Mouse (Mus musculus) lung, embryonic 16.5 days (tissue): ENCODE results near the gene Card14. TPM values are rescaled to one million over a fixed set of nuclear protein-coding genes. Genes with fewer than 3 reads are reported as not detected.
"Not testable (repeated sequence)": the region's sequence is repeated elsewhere in the genome, so short reads cannot be mapped to it uniquely, and the experiment has no call there.

ENCODE experiments used
- ATAC-seq: fragments of 200-750 bp; cut with Nextera tagmentation; 2 replicates; pipeline ENCODE4 v1.8.0; 2017; ENCODE audit warnings: low read depth, mild to moderate bottlenecking, moderate library complexity
- H3K27ac ChIP-seq: fragments of 300-500 bp; sonication (generic); 2 replicates; pipeline ENCODE4 v1.5.1; 2014; ENCODE audit warnings: mild to moderate bottlenecking, control low read depth, low read length
- H3K27me3 ChIP-seq: fragments of 300-500 bp; sonication (generic); 2 replicates; pipeline ENCODE4 v1.6.1; 2014; ENCODE audit warnings: low read depth, low read length, mixed read lengths; ENCODE audit not compliant: control insufficient read depth, insufficient read depth
- H3K36me3 ChIP-seq: fragments of 300-500 bp; sonication (generic); 2 replicates; pipeline ENCODE4 v1.6.1; 2014; ENCODE audit warnings: low read length; ENCODE audit not compliant: control insufficient read depth, insufficient read depth
- H3K4me1 ChIP-seq: fragments of 300-500 bp; sonication (generic); replicated peaks from 2 replicates; pipeline ENCODE4 v1.6.1; 2014; ENCODE audit warnings: low read length, mixed read lengths; ENCODE audit not compliant: control insufficient read depth, insufficient read depth
- H3K4me2 ChIP-seq: fragments of 300-500 bp; sonication (generic); 2 replicates; pipeline ENCODE4 v1.6.1; 2014; ENCODE audit warnings: low read depth, low read length, control low read depth
- H3K4me3 ChIP-seq: fragments of 300-500 bp; sonication (generic); 2 replicates; pipeline ENCODE4 v1.5.1; 2014; ENCODE audit warnings: mild to moderate bottlenecking, low read length, control low read depth
- H3K9ac ChIP-seq: fragments of 300-500 bp; sonication (generic); 2 replicates; pipeline ENCODE4 v1.6.1; 2014; ENCODE audit warnings: low read length, control low read depth
- H3K9me3 ChIP-seq: fragments of 300-500 bp; sonication (generic); 2 replicates; pipeline ENCODE4 v1.6.1; 2016; ENCODE audit warnings: low read length; ENCODE audit not compliant: control insufficient read depth
- WGBS: fragments of 180-500 bp; shearing (Covaris S2); extraction: QIAGEN DNeasy Blood & Tissue Kit; methylation state at CpG from one replicate; pipeline ENCODE4 v1.1.7; 2014; 5-methylcytosine and 5-hydroxymethylcytosine counted together
- polyA plus RNA-seq: library from polyadenylated mRNA; unstranded; fragments of >200 nt; fragmentation: Nextera tagmentation; extraction: Ambion mirVana; gene quantifications from 2 replicates; pipeline ENCODE4 v1.2.1, GENCODE M21; 2015

The Card14 gene
- polyA plus RNA-seq, 1 experiment from 2014 or later = 0.05 TPM

DNA sequence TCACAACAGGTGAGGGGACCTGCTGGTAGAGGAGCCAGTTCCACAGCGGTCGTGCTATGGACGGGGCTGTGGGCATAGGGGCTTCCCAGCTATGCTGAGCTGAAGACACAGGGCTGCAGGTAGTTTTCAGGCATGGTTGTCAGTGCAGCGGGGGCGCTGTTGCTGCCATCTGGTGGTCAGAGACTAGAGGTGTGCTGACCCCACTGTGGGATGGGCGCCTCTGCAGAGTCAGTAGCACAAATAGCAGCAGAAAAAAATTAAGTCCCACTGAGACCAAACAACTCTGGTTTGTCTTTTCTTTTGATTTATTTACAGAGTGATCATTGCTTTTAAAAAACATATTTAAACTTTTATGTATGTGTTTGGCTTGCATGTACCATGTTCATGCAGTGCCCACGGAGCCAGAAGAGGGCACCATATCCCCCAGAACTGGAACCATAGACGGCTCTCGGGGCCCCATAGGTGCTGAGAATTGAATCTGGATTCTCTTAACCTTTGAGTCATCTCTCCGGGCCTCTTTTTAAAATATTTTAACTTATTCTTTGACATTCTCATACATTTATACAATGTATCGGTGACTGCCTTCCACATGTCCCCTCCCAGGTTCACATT is 56.1 kb downstream of the Card14 start:
- peak; percentile 87 for ATAC-seq
- Histone ChIP-seq H3K4me1 (no peaks in the 10 kb centered on the region), H3K4me2 (peak overlapping the region; percentile 19; the same call in 1 of the 2 replicates), H3K9ac (0 out of 2 replicates have a peak overlapping the region, but pooled peaks have one; percentile 20), H3K27me3 (no peaks in the 10 kb centered on the region), H3K4me3 (no peak overlapping the region), H3K9me3 (no peaks in the 10 kb centered on the region), H3K36me3 (0 out of 2 replicates have a peak, but pooled peaks cover 3% of the 10 kb centered on the region), H3K27ac (no peak overlapping the region)
- 34% methylated on average over 11 of the region's 11 CpGs for WGBS

DNA sequence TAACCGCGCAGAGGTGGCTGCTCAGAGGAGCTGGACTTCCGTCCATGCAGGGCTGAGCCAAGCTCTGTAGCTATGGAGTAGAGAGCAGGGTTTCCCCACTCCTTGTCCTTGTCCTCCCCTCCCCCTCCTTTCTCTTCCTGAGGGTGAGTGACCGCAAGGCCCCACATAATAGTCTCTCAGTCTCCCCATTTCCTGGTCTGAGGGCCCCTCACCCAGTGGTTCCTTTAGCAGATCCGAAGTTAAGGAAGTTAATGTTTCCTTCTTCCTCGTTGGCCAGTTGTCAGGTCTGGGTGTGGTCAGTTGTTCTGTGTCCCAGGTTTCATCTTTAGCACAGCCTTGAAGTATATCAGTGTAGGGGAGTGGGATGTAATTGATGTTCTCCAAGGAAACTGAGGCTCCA is 67.9 kb downstream of the Card14 start:
- 67% methylated on average over 6 of the region's 6 CpGs for WGBS
- H3K27me3 ChIP-seq = no peaks in the 10 kb centered on the region
- no peak overlapping the region for H3K4me2 ChIP-seq
- H3K27ac ChIP-seq = no peak overlapping the region
- no peaks in the 10 kb centered on the region for H3K9me3 ChIP-seq
- no peak overlapping the region for H3K9ac ChIP-seq
- no peak overlapping the region for H3K4me3 ChIP-seq
- H3K4me1 ChIP-seq = no peaks in the 10 kb centered on the region
- ATAC-seq = peak; percentile 41; the same call in 1 of the 2 replicates
- no peaks in the 10 kb centered on the region for H3K36me3 ChIP-seq

DNA sequence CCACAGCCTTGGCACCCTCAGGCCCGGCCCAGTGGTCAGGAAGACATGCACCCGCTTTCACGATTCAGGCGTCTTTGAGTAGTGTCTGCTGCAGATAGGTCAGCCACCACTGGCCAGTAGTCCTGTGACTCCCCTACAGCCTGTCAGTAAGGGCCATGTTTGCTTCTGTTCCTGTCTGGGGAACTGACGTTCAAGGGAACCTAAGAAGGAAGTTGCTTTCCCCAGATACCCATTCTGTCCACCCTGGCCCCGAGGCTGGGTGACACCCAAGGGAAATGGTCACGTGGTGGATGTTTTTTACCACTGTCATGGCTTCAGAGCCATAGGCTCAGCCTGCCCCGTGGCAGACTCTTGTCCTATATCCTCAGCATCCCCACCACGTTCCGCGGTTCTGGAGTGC is 69.8 kb downstream of the Card14 start:
- H3K36me3 ChIP-seq = no peaks in the 10 kb centered on the region
- no peak overlapping the region for H3K9ac ChIP-seq
- no peaks in the 10 kb centered on the region for H3K4me1 ChIP-seq
- H3K27ac ChIP-seq = no peak overlapping the region
- WGBS = 88% methylated on average over 11 of the region's 11 CpGs
- H3K4me3 ChIP-seq = no peak overlapping the region
- ATAC-seq = no peak
- no peak overlapping the region for H3K4me2 ChIP-seq
- H3K27me3 ChIP-seq = no peaks in the 10 kb centered on the region
- H3K9me3 ChIP-seq = no peaks in the 10 kb centered on the region

- no peak overlapping the region for H3K4me3 ChIP-seq
- no peak overlapping the region for H3K4me2 ChIP-seq
- H3K9ac ChIP-seq = no peak overlapping the region
- no peak overlapping the region for H3K27ac ChIP-seq
- ATAC-seq = no peak
- no peaks in the 10 kb centered on the region for H3K4me1 ChIP-seq
- WGBS = 92% methylated on average over 1 of the region's 1 CpGs
- no peaks in the 10 kb centered on the region for H3K36me3 ChIP-seq
- no peaks in the 10 kb centered on the region for H3K27me3 ChIP-seq
- H3K9me3 ChIP-seq = no peaks in the 10 kb centered on the region
Observed at GRCm38 (mm10) chr11:119378551-119378950, 71.0 kb downstream of the Card14 start.

DNA sequence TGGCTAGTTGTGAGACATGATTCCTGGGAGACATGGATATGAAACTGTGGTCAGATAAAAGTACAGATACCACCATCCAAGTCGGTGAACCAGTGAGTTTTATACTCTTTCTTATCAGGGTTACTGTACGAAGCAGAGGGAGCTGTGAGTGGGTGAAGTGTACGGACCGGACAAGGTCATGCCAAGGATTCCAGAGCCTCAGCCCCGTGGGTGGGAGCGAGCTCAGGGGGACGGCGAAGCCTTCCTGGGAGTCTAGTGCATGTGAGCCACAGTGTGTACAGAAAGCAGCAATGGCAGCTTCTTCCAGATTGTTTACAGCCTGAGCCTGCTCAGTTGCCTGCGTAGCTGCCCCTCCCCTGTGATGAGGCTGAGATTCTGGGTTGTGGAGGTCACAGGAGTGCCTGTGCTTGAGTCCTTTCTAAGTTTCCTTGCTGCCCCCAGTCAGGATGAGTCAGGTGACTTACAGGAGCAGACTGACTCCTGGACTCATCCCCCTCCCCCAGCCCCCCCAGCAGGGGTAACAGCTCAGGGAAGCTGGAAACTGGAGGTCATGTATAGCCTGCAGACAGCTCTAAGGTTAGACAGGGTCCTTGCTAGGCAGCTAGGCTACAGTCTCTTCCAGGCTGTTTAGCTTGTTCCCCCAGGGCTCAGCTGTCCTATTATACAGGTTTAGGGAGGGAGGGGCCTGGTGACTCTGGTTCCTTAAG is 74.2 kb downstream of the Card14 start:
- 46% methylated on average over 9 of the region's 9 CpGs for WGBS
- H3K4me1 ChIP-seq = no peaks in the 10 kb centered on the region
- H3K27me3 ChIP-seq = no peaks in the 10 kb centered on the region
- H3K9ac ChIP-seq = no peak overlapping the region
- H3K27ac ChIP-seq = no peak overlapping the region
- no peak for ATAC-seq
- H3K4me2 ChIP-seq = no peak overlapping the region
- no peaks in the 10 kb centered on the region for H3K36me3 ChIP-seq
- H3K9me3 ChIP-seq = no peaks in the 10 kb centered on the region
- no peak overlapping the region for H3K4me3 ChIP-seq

DNA sequence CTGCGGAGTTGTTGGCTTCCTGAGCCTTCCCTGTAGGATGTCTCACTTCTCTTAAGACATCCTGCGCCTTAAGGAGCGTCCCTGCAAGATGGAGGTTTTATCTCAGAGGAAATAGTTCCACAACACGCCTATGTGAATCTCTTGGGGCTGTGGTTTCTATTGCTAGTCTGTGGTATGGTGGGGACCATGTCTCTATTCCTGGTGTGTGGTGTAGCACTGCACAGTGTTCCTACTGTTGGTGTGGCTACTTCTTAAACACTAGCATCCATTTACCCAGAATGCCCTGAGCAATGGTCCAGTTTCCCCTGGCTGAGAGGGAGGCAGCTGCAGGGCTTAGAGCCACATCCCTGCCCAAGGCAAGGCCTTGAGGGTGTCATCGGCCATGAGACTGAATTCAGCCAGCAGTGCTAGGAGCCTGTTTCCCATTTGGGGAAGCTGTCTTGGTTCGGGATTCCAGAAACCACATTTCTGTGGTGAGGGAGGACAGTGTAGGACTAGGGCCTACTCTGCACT is 74.8 kb downstream of the Card14 start:
- Histone ChIP-seq H3K9me3 (no peaks in the 10 kb centered on the region), H3K4me3 (no peak overlapping the region), H3K9ac (no peak overlapping the region), H3K27ac (no peak overlapping the region), H3K36me3 (no peaks in the 10 kb centered on the region), H3K4me2 (no peak overlapping the region), H3K27me3 (no peaks in the 10 kb centered on the region), H3K4me1 (no peaks in the 10 kb centered on the region)
- no peak for ATAC-seq
- 68% methylated on average over 6 of the region's 6 CpGs for WGBS

DNA sequence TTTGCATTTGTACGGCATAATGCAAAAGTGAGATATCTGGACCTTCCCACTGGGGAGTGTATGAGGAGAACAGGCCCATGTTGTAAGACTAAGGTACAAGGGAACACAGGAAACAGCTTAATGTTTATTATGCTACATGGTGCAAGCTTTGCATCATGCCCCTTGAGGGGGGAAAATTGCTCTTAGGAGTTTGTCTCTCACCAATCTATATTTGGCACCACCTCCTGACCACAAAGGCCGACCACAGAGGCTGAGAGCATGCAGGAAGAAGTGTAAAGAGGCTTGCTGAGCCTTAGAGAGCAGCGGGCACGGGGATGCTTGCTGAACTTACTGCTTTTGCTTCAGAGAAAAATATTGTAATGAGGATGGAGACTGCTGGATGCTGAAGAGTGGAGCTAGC is 77.3 kb downstream of the Card14 start:
- Histone ChIP-seq H3K27me3 (no peaks in the 10 kb centered on the region), H3K27ac (no peak overlapping the region), H3K9me3 (no peaks in the 10 kb centered on the region), H3K9ac (no peak overlapping the region), H3K4me3 (no peak overlapping the region), H3K4me1 (peaks cover 4% of the 10 kb centered on the region; the same call in 1 of the 2 replicates), H3K36me3 (no peaks in the 10 kb centered on the region), H3K4me2 (no peak overlapping the region)
- 67% methylated on average over 4 of the region's 4 CpGs for WGBS
- ATAC-seq = no peak

DNA sequence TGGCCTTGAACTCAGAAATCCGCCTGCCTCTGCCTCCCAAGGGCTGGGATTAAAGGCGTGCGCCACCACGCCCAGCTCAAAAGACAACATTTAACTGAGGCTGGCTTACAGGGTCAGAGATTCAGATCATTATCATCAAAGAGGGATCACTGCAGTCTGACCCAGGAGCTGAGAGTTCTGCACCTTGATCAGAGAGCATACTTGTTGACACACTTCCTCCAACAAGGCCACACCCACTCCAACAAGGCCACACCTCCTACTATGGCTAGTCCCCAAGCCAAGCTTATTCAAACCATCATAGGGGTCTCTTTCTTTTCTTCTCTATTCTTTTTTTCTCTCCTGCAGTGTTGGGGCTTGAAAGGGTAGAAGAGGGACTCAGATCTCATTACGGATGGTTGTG is 78.7 kb downstream of the Card14 start:
- Histone ChIP-seq H3K4me1 (peaks cover 7% of the 10 kb centered on the region), H3K36me3 (no peaks in the 10 kb centered on the region), H3K4me2 (no peak overlapping the region), H3K27ac (no peak overlapping the region), H3K9me3 (no peaks in the 10 kb centered on the region), H3K27me3 (no peaks in the 10 kb centered on the region), H3K4me3 (no peak overlapping the region), H3K9ac (no peak overlapping the region)
- 90% methylated on average over 5 of the region's 5 CpGs for WGBS
- ATAC-seq = no peak

DNA sequence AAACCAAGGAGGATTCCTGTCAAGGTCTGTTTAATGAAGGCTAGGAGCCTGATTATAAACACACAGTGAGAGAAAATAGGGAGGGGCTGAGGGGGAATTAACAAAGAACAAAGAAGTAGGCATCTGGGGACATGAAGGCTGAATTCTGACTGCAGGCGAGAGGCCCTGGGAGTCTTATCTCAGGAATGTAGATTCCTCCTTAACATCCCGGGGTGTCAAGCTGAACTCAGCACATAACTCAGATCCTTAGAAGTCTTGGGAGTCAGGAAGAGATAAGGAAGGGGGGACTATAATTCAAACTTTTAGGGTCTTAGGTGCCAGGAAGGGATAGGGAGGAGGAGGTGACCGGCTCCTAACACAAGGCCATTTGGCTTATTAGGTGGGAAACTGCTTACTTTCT is 79.7 kb downstream of the Card14 start:
- not testable (repeated sequence) for H3K9me3 ChIP-seq, H3K27ac ChIP-seq, H3K36me3 ChIP-seq, H3K4me3 ChIP-seq, H3K4me2 ChIP-seq, H3K9ac ChIP-seq, H3K27me3 ChIP-seq, H3K4me1 ChIP-seq, ATAC-seq
- WGBS = 9% methylated on average over 3 of the region's 3 CpGs
